Mouse (Mus musculus) kidney, postnatal 0 days (tissue): Measurements from ENCODE around the gene Syt12. TPM values are rescaled to one million over a fixed set of nuclear protein-coding genes. Genes with fewer than 3 reads are reported as not detected.

Experiments
- ATAC-seq: fragments of 200-750 bp; cut with Nextera tagmentation; replicated peaks from 2 replicates; pipeline ENCODE4 v1.8.0; 2017; ENCODE audit warnings: low read depth, moderate number of reproducible peaks, moderate TSS enrichment, moderate library complexity; ENCODE audit not compliant: low FRiP score
- DNase-seq: peaks from one replicate; pipeline ENCODE4 v3.0.0-alpha.2; 2016; ENCODE audit warnings: low spot score
- H3K27ac ChIP-seq: fragments of 300-500 bp; sonication (generic); 2 replicates; pipeline ENCODE4 v1.5.1; 2014; ENCODE audit warnings: mild to moderate bottlenecking
- H3K27me3 ChIP-seq: fragments of 300-500 bp; sonication (generic); 2 replicates; pipeline ENCODE4 v1.6.1; 2014; ENCODE audit warnings: low read length, mixed read lengths; ENCODE audit not compliant: insufficient read depth
- H3K36me3 ChIP-seq: fragments of 300-500 bp; sonication (generic); 2 replicates; pipeline ENCODE4 v1.6.1; 2014; ENCODE audit warnings: low read length, mixed read lengths; ENCODE audit not compliant: insufficient read depth
- H3K4me1 ChIP-seq: fragments of 300-500 bp; sonication (generic); replicated peaks from 2 replicates; pipeline ENCODE4 v1.6.1; 2014; ENCODE audit warnings: antibody characterized with exemption, low read length, mixed read lengths; ENCODE audit not compliant: insufficient read depth
- H3K4me2 ChIP-seq: fragments of 300-500 bp; sonication (generic); 2 replicates; pipeline ENCODE4 v1.6.1; 2014; ENCODE audit warnings: mild to moderate bottlenecking, low read length, moderate library complexity, mixed read lengths
- H3K4me3 ChIP-seq: fragments of 300-500 bp; sonication (generic); replicated peaks from 2 replicates; pipeline ENCODE4 v1.5.1; 2014; ENCODE audit warnings: low read depth, low read length
- H3K9ac ChIP-seq: fragments of 300-500 bp; sonication (generic); 2 replicates; pipeline ENCODE4 v1.6.1; 2014; ENCODE audit warnings: low read depth, low read length
- H3K9me3 ChIP-seq: fragments of 300-500 bp; sonication (generic); replicated peaks from 2 replicates; pipeline ENCODE4 v1.6.1; 2016; ENCODE audit warnings: low read length, inconsistent platforms, mixed read lengths
- CTCF ChIP-seq: IDR thresholded peaks from 2 replicates; pipeline ENCODE4 v1.5.1; 2016; ENCODE audit warnings: antibody characterized with exemption, low read depth, mild to moderate bottlenecking, moderate library complexity
- WGBS: fragments of 180-500 bp; shearing (Covaris S2); extraction: QIAGEN DNeasy Blood & Tissue Kit; methylation state at CpG from one replicate; pipeline ENCODE4 v1.1.7; 2014; 5-methylcytosine and 5-hydroxymethylcytosine counted together
- polyA plus RNA-seq: library from polyadenylated mRNA; unstranded; fragments of >200 nt; fragmentation: Nextera tagmentation; extraction: Ambion mirVana; gene quantifications from 2 replicates; pipeline ENCODE4 v1.2.1, GENCODE M21; 2015

The Syt12 gene
- polyA plus RNA-seq, 1 experiment from 2014 or later: 1.5 TPM

DNA sequence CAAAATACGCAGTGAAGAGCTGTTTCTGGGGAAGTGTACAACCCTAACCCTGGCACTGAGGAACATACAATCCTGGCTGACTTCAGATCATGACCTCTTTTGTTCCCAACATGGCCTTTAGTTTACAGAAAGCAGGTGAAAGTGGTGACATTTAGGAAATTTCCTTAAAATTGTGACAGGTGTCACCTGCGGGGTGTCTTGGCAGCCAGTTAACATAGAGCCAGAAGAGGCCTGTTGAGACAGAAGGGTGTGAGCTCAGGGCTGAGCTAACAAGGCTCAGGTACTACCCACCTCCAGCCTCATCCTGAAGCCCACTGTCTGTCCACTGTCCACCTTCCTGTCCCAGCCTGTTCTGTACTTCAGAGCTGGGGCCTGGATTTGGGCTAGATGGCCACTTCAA, 2.8 kb upstream of the Syt12 start:
- WGBS: 85% methylated on average over 2 of the region's 2 CpGs

DNA sequence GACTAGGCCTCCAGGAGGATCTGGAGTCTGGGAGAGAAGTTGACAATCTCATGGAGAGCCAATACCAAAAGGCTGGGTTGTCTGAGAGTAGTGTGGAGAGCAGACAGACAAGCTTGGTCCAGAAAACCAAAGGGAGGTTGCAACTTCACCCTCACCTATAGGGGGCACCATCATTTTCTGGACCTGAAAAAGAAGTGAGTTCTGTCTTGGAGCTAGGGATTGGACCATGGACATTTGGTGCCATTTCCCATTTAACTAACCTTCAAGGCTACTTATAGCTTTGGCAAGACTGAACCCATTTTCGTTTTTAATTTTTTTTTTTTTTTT, 906 bp upstream of the Syt12 start:
- Histone ChIP-seq H3K4me3 (no peak overlapping the region), H3K4me1 (peaks cover 4% of the 10 kb centered on the region; the same call in 1 of the 2 replicates), H3K36me3 (no peaks in the 10 kb centered on the region), H3K9me3 (no peaks in the 10 kb centered on the region), H3K9ac (no peak overlapping the region), H3K4me2 (no peak overlapping the region), H3K27ac (no peak overlapping the region), H3K27me3 (peaks cover 4% of the 10 kb centered on the region; the same call in 1 of the 2 replicates)
- no peak for DNase-seq
- ATAC-seq: no peak
- 50% methylated on average over 1 of the region's 1 CpGs for WGBS
- peak; percentile 58 for TF ChIP-seq CTCF

More for the DNA sequence above, 2.8 kb upstream of the Syt12 start:
- DNase-seq: no peak
- H3K27ac ChIP-seq: no peak overlapping the region
- H3K4me2 ChIP-seq: no peak overlapping the region
- peaks cover 4% of the 10 kb centered on the region; the same call in 1 of the 2 replicates for H3K4me1 ChIP-seq
- no peak for ATAC-seq
- no peaks in the 10 kb centered on the region for H3K9me3 ChIP-seq
- H3K27me3 ChIP-seq: peaks cover 4% of the 10 kb centered on the region; the same call in 1 of the 2 replicates
- no peak overlapping the region for H3K9ac ChIP-seq
- H3K36me3 ChIP-seq: no peaks in the 10 kb centered on the region
- TF ChIP-seq CTCF: no peak
- H3K4me3 ChIP-seq: no peak overlapping the region

DNA sequence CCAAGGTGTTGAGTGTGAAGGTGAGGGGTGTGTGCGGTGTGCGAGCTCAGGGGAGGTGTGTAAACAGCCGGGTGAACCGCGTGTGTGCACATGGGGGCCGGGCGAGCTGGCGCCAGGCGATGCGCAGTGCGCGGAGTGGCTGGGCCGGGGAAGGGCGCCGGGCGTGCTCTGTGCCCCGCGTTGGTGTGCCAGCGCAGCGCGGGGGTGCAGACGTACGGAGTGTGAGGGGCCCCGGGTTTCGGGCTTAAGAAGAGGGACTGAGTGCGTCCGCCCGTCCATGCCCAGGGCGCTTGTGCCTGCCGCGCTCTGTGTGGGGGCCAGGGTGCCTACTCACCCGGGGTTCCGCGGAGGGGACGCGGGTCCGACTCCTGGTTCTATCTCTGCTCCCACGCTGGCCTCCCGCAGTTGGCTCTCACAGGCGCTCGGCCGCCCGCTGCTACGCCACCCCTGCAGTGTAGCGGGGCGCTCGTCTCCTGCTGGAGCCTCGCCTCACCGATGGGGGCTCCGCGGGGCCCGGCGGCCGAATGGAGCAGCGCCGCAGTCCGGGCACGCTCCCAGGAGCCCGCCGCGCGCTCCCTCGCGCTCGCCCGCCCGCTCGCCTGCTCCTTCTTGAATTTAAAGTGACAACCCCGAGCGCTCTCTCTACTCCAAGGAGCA, 518 bp downstream of the Syt12 start:
- under 1% methylated on average over 67 of the region's 70 CpGs for WGBS
- no peak overlapping the region for H3K27ac ChIP-seq
- peak overlapping the region; percentile 68 for H3K9ac ChIP-seq
- ATAC-seq (peak; percentile 63), DNase-seq (peak; percentile 56)
- H3K4me1 ChIP-seq: peaks cover 4% of the 10 kb centered on the region; the same call in 1 of the 2 replicates
- peak overlapping the region; percentile 45 for H3K4me3 ChIP-seq
- no peak for TF ChIP-seq CTCF
- peaks cover 4% of the 10 kb centered on the region; the same call in 1 of the 2 replicates for H3K27me3 ChIP-seq
- H3K4me2 ChIP-seq: peak overlapping the region; percentile 94
- H3K9me3 ChIP-seq: no peaks in the 10 kb centered on the region
- H3K36me3 ChIP-seq: no peaks in the 10 kb centered on the region

DNA sequence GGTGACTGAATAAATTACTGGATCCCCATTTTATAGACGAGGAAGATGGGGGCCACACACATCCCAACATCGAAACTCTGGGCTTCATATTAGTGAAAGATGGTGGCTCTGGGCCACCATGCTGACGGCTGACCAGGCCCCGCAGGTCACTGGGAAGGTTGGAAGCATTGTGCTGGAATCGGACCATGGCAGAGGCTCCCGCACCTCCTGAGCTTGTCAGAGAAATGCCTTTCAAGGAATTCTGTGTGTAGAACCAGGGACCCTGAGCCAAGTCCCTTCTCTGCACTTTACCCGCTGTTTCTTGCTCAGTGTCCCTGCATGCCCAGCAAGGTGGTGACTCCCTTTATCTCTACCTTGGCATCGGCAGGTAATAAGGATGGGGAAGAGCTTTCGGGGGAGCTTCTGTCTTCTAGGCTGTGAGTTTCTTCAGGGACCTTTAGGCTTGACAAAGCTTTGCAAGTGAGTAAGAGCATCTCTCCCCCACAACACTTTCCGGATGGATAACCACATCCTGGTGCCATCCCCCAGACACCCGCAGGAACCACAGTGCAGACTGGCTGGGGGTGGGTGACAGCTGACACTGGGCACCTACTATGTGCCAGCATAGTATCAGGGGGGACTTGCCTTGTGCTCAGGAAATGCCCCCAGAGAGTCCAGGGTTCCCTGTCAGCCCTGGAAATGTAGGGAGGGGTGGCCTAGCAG, 1.9 kb downstream of the Syt12 start:
- DNase-seq (no peak), ATAC-seq (no peak)
- H3K27ac ChIP-seq: no peak overlapping the region
- 68% methylated on average over 11 of the region's 11 CpGs for WGBS
- H3K4me1 ChIP-seq: peaks cover 4% of the 10 kb centered on the region; the same call in 1 of the 2 replicates
- no peak overlapping the region for H3K9ac ChIP-seq
- no peak overlapping the region for H3K4me3 ChIP-seq
- H3K4me2 ChIP-seq: no peak overlapping the region
- TF ChIP-seq CTCF: no peak
- H3K36me3 ChIP-seq: no peaks in the 10 kb centered on the region
- no peaks in the 10 kb centered on the region for H3K9me3 ChIP-seq
- H3K27me3 ChIP-seq: peaks cover 4% of the 10 kb centered on the region; the same call in 1 of the 2 replicates

DNA sequence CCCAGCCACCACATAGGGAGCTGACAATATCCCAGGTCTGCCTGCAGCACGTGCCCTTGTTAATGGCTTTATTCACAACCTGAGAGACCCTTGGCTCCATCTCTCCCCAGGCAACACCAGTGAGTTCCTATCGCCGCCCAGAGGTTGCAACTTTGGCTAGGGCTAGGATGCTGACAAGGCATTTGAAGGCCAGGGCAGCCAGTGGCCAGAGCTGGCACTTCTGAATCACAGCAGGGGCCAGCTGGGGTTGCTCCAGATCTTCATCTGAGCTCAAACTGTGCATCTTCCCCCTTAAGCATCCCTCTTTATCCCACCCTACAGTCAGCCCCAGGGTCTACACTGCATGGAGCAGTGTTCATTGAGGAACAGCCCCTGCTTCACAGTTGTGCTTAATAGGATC, 2.5 kb downstream of the Syt12 start:
- DNase-seq: no peak

DNA sequence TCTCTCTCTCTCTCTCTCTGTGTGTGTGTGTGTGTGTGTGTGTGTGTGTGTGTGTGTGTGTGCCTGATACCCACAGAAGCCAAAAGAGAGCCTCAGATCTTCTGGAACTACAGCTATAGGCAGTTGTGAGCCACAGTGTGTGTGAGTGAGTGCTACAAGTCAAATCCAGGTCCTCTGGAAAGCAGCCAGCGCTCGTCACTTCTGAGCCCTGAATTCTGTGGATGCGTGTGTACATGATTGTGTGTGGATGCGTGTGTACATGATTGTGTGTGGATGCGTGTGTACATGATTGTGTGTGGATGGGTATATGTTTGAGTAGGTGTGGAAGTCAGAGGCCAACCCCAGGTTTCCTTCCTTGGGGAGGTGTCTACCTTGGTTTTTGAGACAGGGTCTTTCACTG, 3.7 kb downstream of the Syt12 start:
- Histone ChIP-seq H3K9me3 (no peaks in the 10 kb centered on the region), H3K27ac (no peak overlapping the region), H3K9ac (no peak overlapping the region), H3K27me3 (peaks cover 4% of the 10 kb centered on the region; the same call in 1 of the 2 replicates), H3K4me1 (peaks cover 4% of the 10 kb centered on the region; the same call in 1 of the 2 replicates), H3K36me3 (no peaks in the 10 kb centered on the region), H3K4me2 (no peak overlapping the region), H3K4me3 (no peak overlapping the region)
- no peak for TF ChIP-seq CTCF
- DNase-seq: no peak
- no peak for ATAC-seq
- 92% methylated on average over 5 of the region's 5 CpGs for WGBS

More for the DNA sequence above, 2.5 kb downstream of the Syt12 start:
- TF ChIP-seq CTCF: no peak
- Histone ChIP-seq H3K27me3 (peaks cover 4% of the 10 kb centered on the region; the same call in 1 of the 2 replicates), H3K4me3 (no peak overlapping the region), H3K36me3 (no peaks in the 10 kb centered on the region), H3K9ac (no peak overlapping the region), H3K27ac (no peak overlapping the region), H3K9me3 (no peaks in the 10 kb centered on the region), H3K4me1 (peaks cover 4% of the 10 kb centered on the region; the same call in 1 of the 2 replicates), H3K4me2 (no peak overlapping the region)
- no peak for ATAC-seq
- 61% methylated on average over 3 of the region's 3 CpGs for WGBS
